Mouse (Mus musculus) G1E (cell line): ENCODE data around the gene Gm20425.

Experiments used
- CTCF ChIP-seq: IDR thresholded peaks from 2 replicates; pipeline ENCODE4 v1.5.1; 2012; ENCODE audit warnings: low read depth, low read length, inconsistent platforms, mixed read lengths
- TAL1 ChIP-seq: conservative IDR thresholded peaks from 2 replicates; pipeline ENCODE4 v1.6.1; 2012; ENCODE audit warnings: low read depth, low read length, inconsistent platforms, mixed read lengths

- no peak for TF ChIP-seq TAL1
- TF ChIP-seq CTCF, result no peak
Measured at GRCm38 (mm10) chr9:103276876-103277275, 46.8 kb upstream of the Gm20425 start.
